In genomic region chr17:29873580-29874015, GRCm38 (mm10) we compare ENCODE assay signal across 8 mouse cellular contexts.
DNase-seq lines count a peak whose midpoint lies in the region; ATAC-seq and TF ChIP-seq lines count a peak whose summit lies in the region.

No protein-coding gene starts in this region.

- no peaks in the 10 kb centered on the region for H3K27me3 ChIP-seq in lung, postnatal 0 days (replicated peaks; ENCODE audit: insufficient read depth, low read length)
- H3K27me3 ChIP-seq in forebrain, embryonic 11.5 days (ENCODE audit: control insufficient read depth, insufficient read depth, low read length): no peaks in the 10 kb centered on the region

- no peaks in the 10 kb centered on the region for H3K36me3 ChIP-seq in lung, postnatal 0 days (ENCODE audit: insufficient read depth, low read length)
- 0 out of 2 replicates have a peak, but pooled peaks cover under 1% of the 10 kb centered on the region for H3K36me3 ChIP-seq in forebrain, embryonic 11.5 days (ENCODE audit: control insufficient read depth, insufficient read depth, low read length)

- no peak for TF ChIP-seq CTCF in lung, postnatal 0 days (IDR thresholded peaks at IDR 0.05)

- no peak for DNase-seq in lung, postnatal 0 days (ENCODE audit: low spot score)
- no peak for DNase-seq in lung, adult 18-20 months
- DNase-seq in forebrain, embryonic 11.5 days (ENCODE audit: low spot score): no peak
- DNase-seq in heart, postnatal 10 days: peak; percentile 72 to 77
- DNase-seq in left cerebral cortex, adult 8-10 months (ENCODE audit: low spot score in 2 of 2): peak; percentile 70 to 89
- DNase-seq in right cerebral cortex, postnatal 10 days (ENCODE audit: low spot score in 2 of 2): peak; percentile 92 to 93
- DNase-seq in urinary bladder, postnatal 10 days (ENCODE audit: low spot score): no peak
- DNase-seq in urinary bladder, adult 18-20 months (ENCODE audit: low spot score in 2 of 2): no peak

- no peak for TF ChIP-seq EP300 in lung, postnatal 0 days (IDR thresholded peaks at IDR 0.05)

- H3K27ac ChIP-seq in lung, postnatal 0 days (ENCODE audit: low read length): no peak overlapping the region
- no peak overlapping the region for H3K27ac ChIP-seq in forebrain, embryonic 11.5 days (ENCODE audit: low read depth, low read length)

- no peaks in the 10 kb centered on the region for H3K4me1 ChIP-seq in lung, postnatal 0 days (ENCODE audit: insufficient read depth, low read depth, low read length)
- peaks cover 7% of the 10 kb centered on the region; the same call in 1 of the 2 replicates for H3K4me1 ChIP-seq in forebrain, embryonic 11.5 days (replicated peaks; ENCODE audit: control insufficient read depth, insufficient read depth, low read length)

- no peak overlapping the region for H3K4me3 ChIP-seq in lung, postnatal 0 days (ENCODE audit: low read depth, low read length)
- no peak overlapping the region for H3K4me3 ChIP-seq in forebrain, embryonic 11.5 days (ENCODE audit: low read depth, low read length)

- H3K9ac ChIP-seq in lung, postnatal 0 days (replicated peaks; ENCODE audit: low read depth): no peak overlapping the region
- peak overlapping the region; percentile 23; the same call in 1 of the 2 replicates for H3K9ac ChIP-seq in forebrain, embryonic 11.5 days (ENCODE audit: low read length)

- H3K4me2 ChIP-seq in lung, postnatal 0 days (replicated peaks; ENCODE audit: low read depth, low read length): no peak overlapping the region
- no peak overlapping the region for H3K4me2 ChIP-seq in forebrain, embryonic 11.5 days (ENCODE audit: low read depth, low read length, severe bottlenecking)

- no peaks in the 10 kb centered on the region for H3K9me3 ChIP-seq in lung, postnatal 0 days (ENCODE audit: low read length)
- H3K9me3 ChIP-seq in forebrain, embryonic 11.5 days (ENCODE audit: control insufficient read depth, low read length): no peaks in the 10 kb centered on the region

- 60% methylated on average over 7 of the region's 7 CpGs for WGBS in lung, postnatal 0 days
- 60% methylated on average over 7 of the region's 7 CpGs for WGBS in forebrain, embryonic 11.5 days

- intact Hi-C loops in heart, postnatal 10 days (cut with DNase I): no loop called here

- ATAC-seq in lung, postnatal 0 days: peak; percentile 49
- ATAC-seq in forebrain, embryonic 11.5 days (replicated peaks; ENCODE audit: low FRiP score): no peak

Comparison
In these comparisons a context has a peak if more than half of its experiments do, and no peak if none do; other contexts are left out.
1. DNase-seq: peak in heart, postnatal 10 days (2 of 2), left cerebral cortex, adult 8-10 months (2 of 2) and right cerebral cortex, postnatal 10 days (2 of 2); none in lung, postnatal 0 days (single experiment), lung, adult 18-20 months (0 of 2), forebrain, embryonic 11.5 days (single experiment), urinary bladder, postnatal 10 days (single experiment) and urinary bladder, adult 18-20 months (0 of 2).